Mouse (Mus musculus): ENCODE results near the gene Amigo3. TPM values are rescaled to one million over a fixed set of nuclear protein-coding genes. Genes with fewer than 3 reads are reported as not detected.

The Amigo3 gene
- total RNA-seq, 2 experiments from 2014 or later: 1.8 to 2.0 TPM

Small RNAs within 50 kb of the gene (microRNA-seq; reads per million reads assigned to microRNA genes)
- gene Gm47303: not detected
- not detected for gene Mir7088

Other genes with a start within 250 kb of the Amigo3 start
- 10 to 100 TPM; 57.0 to 60.5 TPM for gene Rbm6, start 179.9 kb upstream of the Amigo3 start, total RNA-seq (2021)
- gene Mon1a, start 165.0 kb upstream of the Amigo3 start, total RNA-seq (2021): 10 to 100 TPM; 14.0 to 15.0 TPM
- gene Mst1r, start 146.3 kb upstream of the Amigo3 start, total RNA-seq (2021): 1 to 10 TPM; 1.8 to 2.4 TPM
- gene Actl11, start 124.7 kb upstream of the Amigo3 start, total RNA-seq (2021): not detected
- 100 to 1,000 TPM; 434 to 435 TPM for gene Camkv, start 117.5 kb upstream of the Amigo3 start, total RNA-seq (2021)
- 10 to 100 TPM; 16.4 to 17.7 TPM for gene Traip, start 103.0 kb upstream of the Amigo3 start, total RNA-seq (2021)
- 1 to 10 TPM; 2.4 to 2.6 TPM for gene Uba7, start 77.7 kb upstream of the Amigo3 start, total RNA-seq (2021)
- under 1 TPM; 0.30 to 0.39 TPM for gene Gm20661, start 70.1 kb upstream of the Amigo3 start, total RNA-seq (2021)
- 1 to 10 TPM; 4.3 to 5.1 TPM for gene Inka1, start 67.3 kb upstream of the Amigo3 start, total RNA-seq (2021)
- 1 to 10 TPM in 1 of 2 experiments, not detected in 1; 2.2 TPM for gene Cdhr4, start 60.7 kb upstream of the Amigo3 start, total RNA-seq (2021)
- 1 to 10 TPM; 1.5 to 3.4 TPM for gene Gm20662, start 56.8 kb upstream of the Amigo3 start, total RNA-seq (2021)
- 100 to 1,000 TPM; 172 to 174 TPM for gene Ip6k1, start 50.7 kb upstream of the Amigo3 start, total RNA-seq (2021)
- 10 to 100 TPM; 16.8 to 18.7 TPM for gene Gmppb, start 3.9 kb upstream of the Amigo3 start, total RNA-seq (2021)
- gene Mst1, start 27.3 kb downstream of the Amigo3 start, total RNA-seq (2021): not detected
- gene Rnf123, start 30.2 kb downstream of the Amigo3 start, total RNA-seq (2021): 10 to 100 TPM; 91.1 to 94.2 TPM
- gene Apeh, start 41.4 kb downstream of the Amigo3 start, total RNA-seq (2021): 10 to 100 TPM; 30.7 to 41.3 TPM
- gene Bsn, start 137.2 kb downstream of the Amigo3 start, total RNA-seq (2021): 100 to 1,000 TPM; 139 to 142 TPM
- 100 to 1,000 TPM; 131 to 135 TPM for gene Dag1, start 210.8 kb downstream of the Amigo3 start, total RNA-seq (2021)
- gene Nicn1, start 237.3 kb downstream of the Amigo3 start, total RNA-seq (2021): 100 to 1,000 TPM; 118 to 122 TPM
- gene Amt, start 243.7 kb downstream of the Amigo3 start, total RNA-seq (2021): 10 to 100 TPM; 22.5 to 23.5 TPM